Mouse (Mus musculus) testis, adult 2 months (tissue): ENCODE measurements around the gene Hectd4.

ENCODE experiments used
- CTCF ChIP-seq: fragments of 200-500 bp; IDR thresholded peaks from 2 replicates; pipeline ENCODE4 v1.5.1; 2012; ENCODE audit warnings: low read depth, mild to moderate bottlenecking, inconsistent platforms, low read length, moderate library complexity; ENCODE audit not compliant: control insufficient read depth, insufficient read depth, insufficient replicate concordance
- POLR2A ChIP-seq: fragments of 200-500 bp; IDR thresholded peaks from 2 replicates; pipeline ENCODE4 v1.6.1; 2012; ENCODE audit warnings: low read depth, mild to moderate bottlenecking, inconsistent platforms, low read length, moderate library complexity; ENCODE audit not compliant: control insufficient read depth

DNA sequence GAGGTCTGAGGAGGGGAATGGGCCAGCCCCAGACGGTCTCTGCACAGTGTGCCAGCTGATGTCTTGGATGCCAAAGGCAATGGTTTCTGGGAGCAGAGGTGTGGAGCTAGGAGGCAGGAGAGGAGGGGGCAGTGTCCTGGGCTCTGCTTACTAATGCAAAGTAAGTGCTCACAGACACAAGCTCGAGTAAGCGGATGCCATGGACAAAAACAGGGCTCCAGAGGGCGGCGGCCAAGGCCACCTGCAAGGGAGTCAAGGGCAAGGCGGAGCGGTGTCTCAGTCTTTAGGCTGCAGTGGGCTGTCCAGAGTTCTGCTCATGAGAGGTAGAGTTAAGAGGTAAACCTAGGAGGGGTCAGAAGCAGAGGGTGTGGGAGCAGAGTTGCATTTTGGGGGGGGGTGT, 51.0 kb downstream of the Hectd4 start:
- TF ChIP-seq CTCF, result no peak
- no peak for TF ChIP-seq POLR2A
